Mouse (Mus musculus) heart, adult 2 months (tissue): ENCODE measurements at regions not wholly inside any gene's neighbourhood (a gene's known extent, or its start where the extent isn't known, plus 50 kb on each side); places are given as distances from the start of the nearest gene placed in this dataset.

Source experiments
- CTCF ChIP-seq: fragments of 200-600 bp; IDR thresholded peaks from 2 replicates; pipeline ENCODE4 v1.8.1; 2022; ENCODE audit warnings: antibody characterized with exemption, mild to moderate bottlenecking, moderate library complexity
- EP300 ChIP-seq: fragments of 200-500 bp; IDR thresholded peaks from 2 replicates; pipeline ENCODE4 v1.6.1; 2011; ENCODE audit warnings: low read depth, low read length, control low read depth; ENCODE audit not compliant: insufficient read depth
- POLR2A ChIP-seq: fragments of 200-500 bp; IDR thresholded peaks from 2 replicates; pipeline ENCODE4 v1.6.1; 2011; ENCODE audit warnings: mild to moderate bottlenecking, low read depth, low read length, control low read depth; ENCODE audit not compliant: insufficient read depth

DNA sequence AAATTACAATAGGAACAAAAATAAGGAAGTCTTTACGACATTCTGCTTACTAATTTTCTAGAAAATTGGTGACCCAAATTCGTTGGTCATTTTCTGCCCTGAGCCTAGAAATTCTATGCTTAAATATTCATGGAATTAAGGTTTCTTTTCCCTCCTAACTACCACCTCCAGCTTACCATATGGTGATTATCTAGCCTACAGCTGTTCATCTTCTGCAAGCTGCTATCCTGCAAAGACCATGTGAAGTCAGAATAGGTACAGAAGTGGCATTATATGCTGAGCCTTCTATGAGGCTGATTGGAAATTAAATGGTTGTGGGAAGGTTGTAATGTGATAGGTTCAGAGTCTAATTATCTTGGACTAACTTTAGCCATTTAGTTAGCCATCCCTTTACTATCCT lies 251.5 kb upstream of the Dmac1 start:
- no peak for TF ChIP-seq CTCF
- no peak for TF ChIP-seq POLR2A
- no peak for TF ChIP-seq EP300
